Mouse (Mus musculus) C2C12 (cell line): ENCODE results near the gene Olfr568. TPM values are rescaled to one million over a fixed set of nuclear protein-coding genes. Genes with fewer than 3 reads are reported as not detected.

ENCODE experiments used
- H3K27me3 ChIP-seq: one replicate; pipeline ENCODE4 v1.6.1; 2011; ENCODE audit not compliant: control insufficient read depth, insufficient read depth, insufficient read length
- H3K36me3 ChIP-seq: one replicate; pipeline ENCODE4 v1.6.1; 2011; ENCODE audit not compliant: control insufficient read depth, insufficient read depth
- H3K4me3 ChIP-seq: one replicate; pipeline ENCODE4 v1.5.1; 2011; ENCODE audit warnings: mild to moderate bottlenecking, control low read depth; ENCODE audit not compliant: poor library complexity, insufficient read depth, severe bottlenecking
- H3K79me2 ChIP-seq: one replicate; pipeline ENCODE4 v1.6.1; 2011; ENCODE audit not compliant: control insufficient read depth, insufficient read depth
- H3K79me3 ChIP-seq: one replicate; pipeline ENCODE4 v1.6.1; 2011; ENCODE audit warnings: low read depth, control low read depth
- H3ac ChIP-seq: one replicate; pipeline ENCODE3; 2011; ENCODE audit warnings: low read depth; ENCODE audit not compliant: control insufficient read depth, insufficient read length
- CEBPB ChIP-seq: IDR thresholded peaks from one replicate; pipeline ENCODE4 v1.6.1; 2011; ENCODE audit warnings: low read depth, mild to moderate bottlenecking, control low read depth, moderate library complexity
- CTCF ChIP-seq: IDR thresholded peaks from one replicate; pipeline ENCODE4 v1.5.1; 2011; ENCODE audit not compliant: control insufficient read depth, insufficient read depth, insufficient read length
- FOSL1 ChIP-seq: IDR thresholded peaks from one replicate; pipeline ENCODE4 v1.8.0; 2011; ENCODE audit warnings: mild to moderate bottlenecking, low read length; ENCODE audit not compliant: poor library complexity, insufficient read depth, severe bottlenecking
- MAX ChIP-seq: IDR thresholded peaks from one replicate; pipeline ENCODE4 v1.6.1; 2011; ENCODE audit warnings: mild to moderate bottlenecking, control low read depth
- MYOD1 ChIP-seq: IDR thresholded peaks from one replicate; pipeline ENCODE4 v1.6.1; 2011; ENCODE audit warnings: low read depth; ENCODE audit not compliant: control insufficient read depth, insufficient read length
- MYOG ChIP-seq: IDR thresholded peaks from one replicate; pipeline ENCODE4 v1.6.1; 2011; ENCODE audit not compliant: control insufficient read depth, insufficient read length; ENCODE audit errors: extremely low read depth
- USF1 ChIP-seq: IDR thresholded peaks from one replicate; pipeline ENCODE4 v1.6.1; 2011; ENCODE audit warnings: low read depth, mild to moderate bottlenecking, control low read depth, moderate library complexity
- polyA plus RNA-seq: library from polyadenylated mRNA; unstranded; fragments of >200 nt; fragmentation: generic; extraction: Trizol; gene quantifications from one replicate; pipeline ENCODE4 v1.2.1, GENCODE M21; 2012; ENCODE audit warnings: missing spikeins

Olfr568 gene
- polyA plus RNA-seq, 1 experiment = not detected

GRCm38 (mm10) chr7:102917032-102917875, 40.3 kb downstream of the Olfr568 start, which contains the start of gene Olfr571:
Gene Olfr571 (minus strand): TSS chr7:102917536.
- H3K79me3 ChIP-seq = no peaks in the 10 kb centered on the region
- no peak for TF ChIP-seq CEBPB
- TF ChIP-seq MAX = no peak
- no peak for TF ChIP-seq USF1
- TF ChIP-seq MYOD1 = no peak
- TF ChIP-seq CTCF = no peak
- no peak for TF ChIP-seq MYOG
- no peak for TF ChIP-seq FOSL1
- no peaks in the 10 kb centered on the region for H3K36me3 ChIP-seq
- H3K4me3 ChIP-seq = no peak within 1 kb of the TSS
- H3K27me3 ChIP-seq = no peaks in the 10 kb centered on the region
- H3K79me2 ChIP-seq = no peaks in the 10 kb centered on the region
- H3ac ChIP-seq = no peak within 1 kb of the TSS

- Histone ChIP-seq H3K27me3 (no peaks in the 10 kb centered on the region), H3ac (no peak overlapping the region), H3K36me3 (no peaks in the 10 kb centered on the region), H3K79me2 (no peaks in the 10 kb centered on the region), H3K4me3 (no peak overlapping the region), H3K79me3 (no peaks in the 10 kb centered on the region)
- TF ChIP-seq MYOG (no peak), CEBPB (no peak), USF1 (no peak), FOSL1 (no peak)
Measured at GRCm38 (mm10) chr7:102919632-102920031, 42.7 kb downstream of the Olfr568 start.

GRCm38 (mm10) chr7:102924109-102924508, 47.2 kb downstream of the Olfr568 start, which contains the start of gene Olfr572:
Gene Olfr572 (plus strand): TSS chr7:102924409.
- H3K4me3 ChIP-seq = no peak within 1 kb of the TSS
- H3K27me3 ChIP-seq = no peaks in the 10 kb centered on the region
- H3K79me2 ChIP-seq = no peaks in the 10 kb centered on the region
- H3ac ChIP-seq = no peak within 1 kb of the TSS
- H3K79me3 ChIP-seq = no peaks in the 10 kb centered on the region
- TF ChIP-seq USF1 (no peak), CEBPB (no peak), FOSL1 (no peak), MAX (no peak)
- no peaks in the 10 kb centered on the region for H3K36me3 ChIP-seq

GRCm38 (mm10) chr7:102927105-102927504, 50.2 kb downstream of the Olfr568 start:
- TF ChIP-seq CTCF (no peak), FOSL1 (no peak), MAX (no peak), CEBPB (no peak), USF1 (no peak), MYOD1 (no peak), MYOG (no peak)
- H3K79me2 ChIP-seq = no peaks in the 10 kb centered on the region
- no peaks in the 10 kb centered on the region for H3K79me3 ChIP-seq
- no peak overlapping the region for H3ac ChIP-seq
- H3K36me3 ChIP-seq = no peaks in the 10 kb centered on the region
- no peaks in the 10 kb centered on the region for H3K27me3 ChIP-seq
- no peak overlapping the region for H3K4me3 ChIP-seq

Other genes with a start within 250 kb of the Olfr568 start
- not detected for gene Olfr554, start 238.7 kb upstream of the Olfr568 start, polyA plus RNA-seq
- gene Olfr555, start 218.3 kb upstream of the Olfr568 start, polyA plus RNA-seq = not detected
- not detected for gene Olfr556, start 212.2 kb upstream of the Olfr568 start, polyA plus RNA-seq
- 2.0 TPM for gene Trim68, start 189.8 kb upstream of the Olfr568 start, polyA plus RNA-seq
- gene Olfr557, start 181.2 kb upstream of the Olfr568 start, polyA plus RNA-seq = not detected
- not detected for gene Olfr558, start 174.9 kb upstream of the Olfr568 start, polyA plus RNA-seq
- not detected for gene Olfr33, start 158.1 kb upstream of the Olfr568 start, polyA plus RNA-seq
- gene Olfr559, start 149.6 kb upstream of the Olfr568 start, polyA plus RNA-seq = not detected
- not detected for gene Olfr560, start 117.8 kb upstream of the Olfr568 start, polyA plus RNA-seq
- not detected for gene Olfr78, start 117.7 kb upstream of the Olfr568 start, polyA plus RNA-seq
- gene Olfr561, start 105.9 kb upstream of the Olfr568 start, polyA plus RNA-seq = not detected
- not detected for gene Olfr564, start 73.6 kb upstream of the Olfr568 start, polyA plus RNA-seq
- gene Olfr566, start 18.4 kb upstream of the Olfr568 start, polyA plus RNA-seq = not detected
- gene Olfr569, start 13.8 kb downstream of the Olfr568 start, polyA plus RNA-seq = not detected
- gene Olfr570, start 17.5 kb downstream of the Olfr568 start, polyA plus RNA-seq = not detected
- gene Olfr571, start 40.4 kb downstream of the Olfr568 start, polyA plus RNA-seq = not detected
- gene Olfr572, start 47.3 kb downstream of the Olfr568 start, polyA plus RNA-seq = not detected
- gene Olfr573-ps1, start 65.5 kb downstream of the Olfr568 start, polyA plus RNA-seq = not detected
- not detected for gene Olfr574, start 71.3 kb downstream of the Olfr568 start, polyA plus RNA-seq
- not detected for gene Olfr575, start 81.7 kb downstream of the Olfr568 start, polyA plus RNA-seq
- gene Olfr576, start 85.5 kb downstream of the Olfr568 start, polyA plus RNA-seq = not detected
- gene Olfr577, start 98.8 kb downstream of the Olfr568 start, polyA plus RNA-seq = not detected
- not detected for gene Olfr578, start 112.2 kb downstream of the Olfr568 start, polyA plus RNA-seq
- gene Olfr582, start 160.9 kb downstream of the Olfr568 start, polyA plus RNA-seq = not detected
- not detected for gene Olfr583, start 174.2 kb downstream of the Olfr568 start, polyA plus RNA-seq
- not detected for gene Olfr584, start 204.8 kb downstream of the Olfr568 start, polyA plus RNA-seq
- not detected for gene Olfr585, start 220.6 kb downstream of the Olfr568 start, polyA plus RNA-seq
- gene Olfr586, start 248.5 kb downstream of the Olfr568 start, polyA plus RNA-seq = not detected